Mouse (Mus musculus) brain, embryonic 14.5 days (tissue): ENCODE measurements around the gene Sub1.

ENCODE experiments used
- CTCF ChIP-seq: fragments of 200-500 bp; IDR thresholded peaks from 2 replicates; pipeline ENCODE4 v1.5.1; 2012; ENCODE audit warnings: inconsistent platforms, mild to moderate bottlenecking, moderate library complexity, borderline replicate concordance; ENCODE audit not compliant: insufficient read depth, insufficient read length; ENCODE audit errors: extremely low read depth
- POLR2A ChIP-seq: fragments of 200-500 bp; IDR thresholded peaks from 2 replicates; pipeline ENCODE4 v1.6.1; 2012; ENCODE audit warnings: mild to moderate bottlenecking, inconsistent platforms, borderline replicate concordance; ENCODE audit not compliant: poor library complexity, insufficient read depth, insufficient read length, severe bottlenecking; ENCODE audit errors: extremely low read depth

- TF ChIP-seq POLR2A (no peak), CTCF (no peak)
These were observed 36.4 kb upstream of the Sub1 start for GRCm38 (mm10) chr15:12033155-12033554.
